Mouse (Mus musculus): ENCODE measurements at regions not wholly inside any gene's neighbourhood (a gene's known extent, or its start where the extent isn't known, plus 50 kb on each side); places are given as distances from the start of the nearest gene placed in this dataset.

- no peak for DNase-seq (ENCODE audit: low spot score in 2 of 2)
These were observed 609.9 kb downstream of the Lmo4 start for GRCm38 (mm10) chr3:143595081-143595480.

GRCm38 (mm10) chr3:143594676-143595075 is 610.3 kb downstream of the Lmo4 start:
- peak; percentile 79 to 91 for DNase-seq (ENCODE audit: low spot score in 2 of 2)

GRCm38 (mm10) chr3:143586653-143587052 is 618.4 kb downstream of the Lmo4 start:
- no peak for DNase-seq (ENCODE audit: low spot score in 2 of 2)

- DNase-seq (ENCODE audit: low spot score in 2 of 2) = no peak
These were observed 620.1 kb downstream of the Lmo4 start for GRCm38 (mm10) chr3:143584692-143585603.

GRCm38 (mm10) chr3:143576338-143577007 is 628.5 kb downstream of the Lmo4 start:
- DNase-seq (ENCODE audit: low spot score in 2 of 2) = no peak

GRCm38 (mm10) chr3:143575737-143576136 is 629.3 kb downstream of the Lmo4 start:
- no peak for DNase-seq (ENCODE audit: low spot score in 2 of 2)

GRCm38 (mm10) chr3:143574035-143574864 is 630.8 kb downstream of the Lmo4 start:
- DNase-seq (ENCODE audit: low spot score in 2 of 2) = no peak

GRCm38 (mm10) chr3:143569930-143570329 is 635.1 kb downstream of the Lmo4 start:
- no peak for DNase-seq (ENCODE audit: low spot score in 2 of 2)

GRCm38 (mm10) chr3:143565067-143565466 is 640.0 kb downstream of the Lmo4 start:
- no peak for DNase-seq (ENCODE audit: low spot score in 2 of 2)

GRCm38 (mm10) chr3:143542811-143543210 is 661.0 kb upstream of the Pkn2 start:
- no peak for DNase-seq (ENCODE audit: low spot score in 2 of 2)

- no peak for DNase-seq (ENCODE audit: low spot score in 2 of 2)
These were observed 646.2 kb upstream of the Pkn2 start for GRCm38 (mm10) chr3:143527982-143528381.

GRCm38 (mm10) chr3:143527274-143527673 is 645.5 kb upstream of the Pkn2 start:
- no peak for DNase-seq (ENCODE audit: low spot score in 2 of 2)

GRCm38 (mm10) chr3:143512517-143513249 is 630.9 kb upstream of the Pkn2 start:
- no peak for DNase-seq (ENCODE audit: low spot score in 2 of 2)

GRCm38 (mm10) chr3:143509531-143509930 is 627.7 kb upstream of the Pkn2 start:
- DNase-seq (ENCODE audit: low spot score in 2 of 2) = no peak

GRCm38 (mm10) chr3:143508280-143508679 is 626.5 kb upstream of the Pkn2 start:
- DNase-seq (ENCODE audit: low spot score in 2 of 2) = peak; percentile 76 to 79

GRCm38 (mm10) chr3:143501017-143501416 is 619.2 kb upstream of the Pkn2 start:
- DNase-seq (ENCODE audit: low spot score in 2 of 2) = no peak

GRCm38 (mm10) chr3:143495389-143495788 is 613.6 kb upstream of the Pkn2 start:
- DNase-seq (ENCODE audit: low spot score in 2 of 2) = no peak

- no peak for DNase-seq (ENCODE audit: low spot score in 2 of 2)
These were observed 596.3 kb upstream of the Pkn2 start for GRCm38 (mm10) chr3:143477916-143478610.

- DNase-seq (ENCODE audit: low spot score in 2 of 2) = no peak
These were observed 593.7 kb upstream of the Pkn2 start for GRCm38 (mm10) chr3:143475461-143475860.

GRCm38 (mm10) chr3:143447005-143447709 is 565.4 kb upstream of the Pkn2 start:
- DNase-seq (ENCODE audit: low spot score in 2 of 2) = no peak
